24 mouse cellular contexts compared by ENCODE assay signal in genomic region chr11:68227837-68228236, GRCm38 (mm10).
DNase-seq lines count a peak whose midpoint lies in the region; ATAC-seq lines count a peak whose summit lies in the region.
"Had no signal": no experiment of that assay in that cellular context is flagged by ENCODE, and none has a peak within 500 bp of the region (broad histone marks: within the 10 kb centered on the region; RNA-seq: fewer than 3 reads in every experiment).

No protein-coding gene starts in this region.

- H3K4me3 ChIP-seq in hindbrain, embryonic 10.5 days: no peak overlapping the region
- no peak overlapping the region for H3K4me3 ChIP-seq in hindbrain, embryonic 14.5 days (replicated peaks; ENCODE audit: low read length)
- no peak overlapping the region for H3K4me3 ChIP-seq in midbrain, embryonic 10.5 days
- no peak overlapping the region for H3K4me3 ChIP-seq in midbrain, embryonic 14.5 days (replicated peaks; ENCODE audit: low read depth, low read length)
- H3K4me3 ChIP-seq: embryonic facial prominence, embryonic 13.5 days; embryonic facial prominence, embryonic 15.5 days; erythroblast, embryonic 14.5 days; forebrain, embryonic 10.5 days; forebrain, embryonic 12.5 days had no signal

- peaks cover 82% of the 10 kb centered on the region for H3K27me3 ChIP-seq in hindbrain, embryonic 10.5 days (ENCODE audit: insufficient read depth, poor library complexity, severe bottlenecking)
- peaks cover 3% of the 10 kb centered on the region; the same call in 1 of the 2 replicates for H3K27me3 ChIP-seq in hindbrain, embryonic 14.5 days (ENCODE audit: control insufficient read depth, insufficient read depth, low read length)
- H3K27me3 ChIP-seq in midbrain, embryonic 10.5 days (ENCODE audit: low read depth, poor library complexity, severe bottlenecking): peaks cover 68% of the 10 kb centered on the region
- no peaks in the 10 kb centered on the region; the same call in 1 of the 2 replicates for H3K27me3 ChIP-seq in midbrain, embryonic 14.5 days (ENCODE audit: control insufficient read depth, insufficient read depth, low read length)
- H3K27me3 ChIP-seq: embryonic facial prominence, embryonic 13.5 days; embryonic facial prominence, embryonic 15.5 days had no signal

- H3K27ac ChIP-seq in hindbrain, embryonic 10.5 days: peak overlapping the region; percentile 84
- no peak overlapping the region for H3K27ac ChIP-seq in hindbrain, embryonic 14.5 days
- peak overlapping the region; percentile 82; the same call in 1 of the 2 replicates for H3K27ac ChIP-seq in midbrain, embryonic 10.5 days (replicated peaks)
- no peak overlapping the region for H3K27ac ChIP-seq in midbrain, embryonic 14.5 days (replicated peaks; ENCODE audit: low read depth, low read length)
- H3K27ac ChIP-seq: embryonic facial prominence, embryonic 13.5 days; forebrain, embryonic 12.5 days had no signal

- H3K4me1 ChIP-seq in hindbrain, embryonic 10.5 days (replicated peaks): peaks cover 58% of the 10 kb centered on the region
- H3K4me1 ChIP-seq in hindbrain, embryonic 14.5 days (replicated peaks; ENCODE audit: control insufficient read depth, insufficient read depth, low read length): 0 out of 2 replicates have a peak, but pooled peaks cover 6% of the 10 kb centered on the region
- H3K4me1 ChIP-seq in midbrain, embryonic 10.5 days: peaks cover 67% of the 10 kb centered on the region
- H3K4me1 ChIP-seq in midbrain, embryonic 14.5 days (ENCODE audit: control insufficient read depth, insufficient read depth, low read length): 0 out of 2 replicates have a peak, but pooled peaks cover 8% of the 10 kb centered on the region

- no peak for ATAC-seq in hindbrain, embryonic 14.5 days (ENCODE audit: low FRiP score)
- no peak for ATAC-seq in midbrain, embryonic 14.5 days (ENCODE audit: low FRiP score, low TSS enrichment)
- ATAC-seq: forebrain, embryonic 14.5 days; forebrain, embryonic 16.5 days had no signal

- DNase-seq in hindbrain, embryonic 10.5 days (ENCODE audit: low spot score): no peak
- DNase-seq in hindbrain, embryonic 14.5 days (ENCODE audit: low spot score): no peak
- no peak for DNase-seq in midbrain, embryonic 10.5 days (ENCODE audit: low spot score)
- no peak for DNase-seq in midbrain, embryonic 14.5 days
- peak; percentile 50 for DNase-seq in thymus, postnatal 0 days (ENCODE audit: low spot score)
- no peak for DNase-seq in thymus, adult 18-20 months
- peak; percentile 48 for DNase-seq in thymus, postnatal 4 days
- DNase-seq in thymus, postnatal 25 days: no peak
- DNase-seq: adrenal gland, adult 2 months; adrenal gland, postnatal 10 days; adrenal gland, postnatal 25 days; cerebellum, adult 11 months; cerebellum, adult 18-20 months; cerebellum, adult 8-10 months; cerebellum, adult 9-11 months; cerebellum, postnatal 36 days; embryo, embryonic 11 days had no signal

- H3K36me3 ChIP-seq in hindbrain, embryonic 10.5 days: peaks cover 25% of the 10 kb centered on the region
- no peaks in the 10 kb centered on the region for H3K36me3 ChIP-seq in hindbrain, embryonic 14.5 days (replicated peaks; ENCODE audit: control insufficient read depth, insufficient read depth)
- peaks cover 48% of the 10 kb centered on the region for H3K36me3 ChIP-seq in midbrain, embryonic 10.5 days
- no peaks in the 10 kb centered on the region for H3K36me3 ChIP-seq in midbrain, embryonic 14.5 days (ENCODE audit: control insufficient read depth, insufficient read depth, low read length)
- H3K36me3 ChIP-seq: embryonic facial prominence, embryonic 13.5 days; embryonic facial prominence, embryonic 15.5 days; forebrain, embryonic 12.5 days had no signal

- no peak overlapping the region for H3K4me2 ChIP-seq in hindbrain, embryonic 14.5 days (replicated peaks)
- no peak overlapping the region for H3K4me2 ChIP-seq in midbrain, embryonic 14.5 days (ENCODE audit: low read length)
- H3K4me2 ChIP-seq: embryonic facial prominence, embryonic 13.5 days; embryonic facial prominence, embryonic 15.5 days; forebrain, embryonic 12.5 days had no signal

- H3K9me3 ChIP-seq in hindbrain, embryonic 10.5 days: 0 out of 2 replicates have a peak, but pooled peaks cover 3% of the 10 kb centered on the region
- H3K9me3 ChIP-seq in hindbrain, embryonic 14.5 days (ENCODE audit: control insufficient read depth, low read length): 0 out of 2 replicates have a peak, but pooled peaks cover 3% of the 10 kb centered on the region
- H3K9me3 ChIP-seq in midbrain, embryonic 10.5 days (replicated peaks): 0 out of 2 replicates have a peak, but pooled peaks cover 2% of the 10 kb centered on the region
- H3K9me3 ChIP-seq in midbrain, embryonic 14.5 days (ENCODE audit: control insufficient read depth, low read length): no peaks in the 10 kb centered on the region
- H3K9me3 ChIP-seq: embryonic facial prominence, embryonic 13.5 days; embryonic facial prominence, embryonic 15.5 days; forebrain, embryonic 12.5 days had no signal

- H3K9ac ChIP-seq in hindbrain, embryonic 14.5 days: no peak overlapping the region
- H3K9ac ChIP-seq in midbrain, embryonic 14.5 days (replicated peaks; ENCODE audit: low read length): no peak overlapping the region
- H3K9ac ChIP-seq: embryonic facial prominence, embryonic 13.5 days; embryonic facial prominence, embryonic 15.5 days; forebrain, embryonic 12.5 days had no signal

- WGBS in hindbrain, embryonic 10.5 days: 81% methylated on average over 6 of the region's 6 CpGs
- WGBS in hindbrain, embryonic 14.5 days: 83% methylated on average over 6 of the region's 6 CpGs
- WGBS in midbrain, embryonic 10.5 days: 86% methylated on average over 6 of the region's 6 CpGs
- 86% methylated on average over 6 of the region's 6 CpGs for WGBS in midbrain, embryonic 14.5 days

Comparison
In these comparisons a context has a peak if more than half of its experiments do, and no peak if none do; other contexts are left out.
1. DNase-seq: peak in thymus, postnatal 0 days (single experiment) and thymus, postnatal 4 days (single experiment); none in hindbrain, embryonic 10.5 days (single experiment), hindbrain, embryonic 14.5 days (single experiment), midbrain, embryonic 10.5 days (single experiment), midbrain, embryonic 14.5 days (single experiment), thymus, adult 18-20 months (0 of 2) and thymus, postnatal 25 days (single experiment).
2. H3K27ac ChIP-seq: peak in hindbrain, embryonic 10.5 days (single experiment) and midbrain, embryonic 10.5 days (single experiment); none in hindbrain, embryonic 14.5 days (single experiment) and midbrain, embryonic 14.5 days (single experiment).